Mouse (Mus musculus): ENCODE measurements around the gene Adap1. TPM values are rescaled to one million over a fixed set of nuclear protein-coding genes. Genes with fewer than 3 reads are reported as not detected.

The Adap1 gene
- polyA plus RNA-seq (2017; shearing (Covaris generic)) = 10 to 100 TPM in 1 of 2 experiments, 1 to 10 TPM in 1; 6.1 to 36.7 TPM

DNA sequence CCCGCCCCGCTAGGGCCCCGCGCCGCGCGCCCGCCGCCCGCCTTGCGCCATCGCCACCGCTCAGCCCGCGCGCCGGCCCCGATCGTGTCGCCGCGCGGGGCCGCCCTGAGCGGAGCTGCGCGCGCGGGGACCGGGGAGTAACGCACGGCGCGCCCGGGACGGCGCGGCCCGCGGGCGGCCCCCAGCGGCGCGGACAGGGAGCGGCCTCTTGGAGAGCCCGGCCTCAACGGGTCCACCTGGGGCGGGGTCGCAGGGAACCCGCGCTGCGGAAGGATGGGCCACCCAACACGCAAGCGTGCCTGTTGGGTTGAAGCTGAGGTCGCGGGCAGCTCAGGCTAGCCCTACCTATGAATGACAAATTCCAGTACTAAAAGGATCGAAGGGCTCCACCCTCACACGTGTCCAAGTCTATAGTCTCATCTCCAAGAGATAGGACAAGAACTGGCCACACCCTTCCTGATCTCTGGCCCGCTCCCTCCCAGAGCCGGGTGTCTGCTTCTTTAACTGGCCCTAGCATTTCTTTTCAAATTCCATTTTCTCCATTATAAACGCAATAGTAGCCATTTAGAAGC, at the start of gene Adap1:
Adap1 (minus strand) TSS at position 228 of the 572 bp plus-strand sequence.

DNA sequence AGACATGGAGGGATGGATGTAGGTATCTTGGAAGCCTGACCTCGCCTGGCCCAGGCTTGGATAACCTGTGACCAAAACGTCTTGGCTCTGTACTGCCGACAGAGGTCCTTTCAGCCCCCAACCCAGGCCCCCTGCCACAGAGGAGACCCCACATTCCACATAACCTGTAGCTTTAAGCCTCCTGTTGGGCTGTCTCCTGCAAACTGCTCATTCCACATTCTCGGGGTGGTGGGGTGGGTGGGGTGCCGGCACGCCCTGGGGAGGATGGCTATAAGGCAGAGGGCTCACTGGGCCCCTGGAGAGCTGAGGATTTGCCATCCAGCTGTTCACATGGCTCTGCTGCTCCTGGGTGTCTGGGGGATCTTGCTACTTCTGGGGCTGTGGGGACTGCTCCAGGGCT, 26.9 kb upstream of the Adap1 start, which contains the start of gene Cyp2w1:
Cyp2w1 (plus strand) TSS at position 301 of the 400 bp plus-strand sequence.

DNA sequence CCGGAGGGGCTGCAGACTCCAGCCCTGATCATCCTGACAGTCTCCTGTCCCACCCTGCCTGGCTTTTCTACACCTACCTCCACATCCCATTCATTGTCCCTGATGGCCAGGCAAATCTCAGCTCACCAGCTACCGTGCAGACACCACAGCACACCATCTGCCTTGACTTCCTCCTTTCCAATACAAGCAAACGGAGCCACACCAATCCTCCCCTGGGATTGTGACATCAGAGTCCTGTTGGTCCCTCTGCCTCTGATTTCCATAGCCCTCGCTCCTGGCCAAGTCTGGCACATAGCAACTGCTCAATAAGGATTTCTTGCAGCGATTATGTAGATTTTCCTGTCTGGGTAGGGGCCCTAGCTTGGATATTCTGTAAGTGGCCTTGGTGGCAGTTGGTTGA, 25.7 kb upstream of the Adap1 start, which contains the start of gene Cox19:
Cox19 (minus strand) TSS at position 285 of the 400 bp plus-strand sequence.

DNA sequence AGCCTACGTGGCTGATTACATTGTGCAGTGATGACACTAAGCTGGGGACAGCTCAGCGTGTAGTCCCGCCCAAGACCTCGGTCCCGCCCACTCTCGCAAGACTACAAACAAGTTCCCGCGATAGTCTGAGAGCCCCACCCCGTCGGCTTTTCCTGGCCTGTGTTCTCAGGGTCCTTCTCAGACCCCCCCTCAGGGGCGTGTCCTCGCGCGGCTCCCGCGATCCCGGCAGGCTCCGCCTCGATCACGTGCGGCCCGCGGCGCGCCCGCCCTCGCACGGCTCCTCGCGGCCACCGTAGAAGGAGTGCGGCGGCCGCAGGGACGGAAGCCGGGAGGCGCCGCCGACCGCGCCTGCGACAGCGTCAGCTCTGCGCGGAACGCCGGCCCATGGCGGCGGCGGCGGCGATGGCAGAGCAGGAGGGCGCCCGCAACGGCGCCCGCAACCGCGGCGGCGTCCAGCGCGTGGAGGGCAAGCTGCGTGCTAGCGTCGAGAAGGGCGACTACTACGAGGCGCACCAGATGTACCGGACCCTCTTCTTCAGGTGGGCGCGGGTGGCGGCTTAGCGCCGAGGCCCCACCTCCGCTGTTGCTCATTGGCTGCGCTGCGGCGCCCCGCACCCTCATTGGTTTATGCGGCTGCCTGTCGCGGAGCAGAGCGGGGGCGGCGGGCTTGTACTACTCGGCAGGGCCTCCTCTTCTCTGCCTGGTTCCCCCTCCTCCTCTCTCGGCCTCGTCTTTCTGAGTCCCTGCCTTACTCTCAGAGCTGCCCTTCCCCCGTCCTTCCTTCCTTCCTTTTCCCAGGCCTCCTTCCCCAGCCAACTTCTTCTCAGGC, 73.1 kb downstream of the Adap1 start, which contains the start of gene Get4:
Get4 (plus strand) TSS at position 244 of the 829 bp plus-strand sequence.

Other genes starting within 250 kb of the Adap1 start
- 1 to 10 TPM in 1 of 2 experiments, under 1 TPM in 1; 0.89 to 4.0 TPM for gene Prkar1b, start 175.6 kb downstream of the Adap1 start, polyA plus RNA-seq (2017; shearing (Covaris generic))
- gene Dnaaf5, start 175.4 kb downstream of the Adap1 start, polyA plus RNA-seq (2017; shearing (Covaris generic)) = 10 to 100 TPM; 20.3 to 20.6 TPM
- gene Sun1, start 125.0 kb downstream of the Adap1 start, polyA plus RNA-seq (2017; shearing (Covaris generic)) = 10 to 100 TPM; 42.7 to 43.8 TPM
- gene Get4, start 73.3 kb downstream of the Adap1 start, polyA plus RNA-seq (2017; shearing (Covaris generic)) = 100 to 1,000 TPM; 115 to 128 TPM
- 10 to 100 TPM; 49.9 to 57.1 TPM for gene Cox19, start 25.8 kb upstream of the Adap1 start, polyA plus RNA-seq (2017; shearing (Covaris generic))
- not detected for gene Cyp2w1, start 27.0 kb upstream of the Adap1 start, polyA plus RNA-seq (2017; shearing (Covaris generic))
- gene Gpr146, start 52.1 kb upstream of the Adap1 start, polyA plus RNA-seq (2017; shearing (Covaris generic)) = 10 to 100 TPM; 10.7 to 11.7 TPM
- under 1 TPM; 0.27 to 0.61 TPM for gene C130050O18Rik, start 79.7 kb upstream of the Adap1 start, polyA plus RNA-seq (2017; shearing (Covaris generic))
- gene Gper1, start 97.5 kb upstream of the Adap1 start, polyA plus RNA-seq (2017; shearing (Covaris generic)) = not detected
- gene 3110082I17Rik, start 134.9 kb upstream of the Adap1 start, polyA plus RNA-seq (2017; shearing (Covaris generic)) = 1 to 10 TPM; 4.7 to 7.7 TPM
- gene Zfand2a, start 158.9 kb upstream of the Adap1 start, polyA plus RNA-seq (2017; shearing (Covaris generic)) = 10 to 100 TPM; 10.9 to 17.2 TPM
- gene Uncx, start 217.9 kb upstream of the Adap1 start, polyA plus RNA-seq (2017; shearing (Covaris generic)) = under 1 TPM; 0.13 to 0.97 TPM

Measured in inflammation-experienced regulatory T-cells (primary cell).